Mouse (Mus musculus) hindbrain, postnatal 0 days (tissue): ENCODE results near the gene Ehhadh. TPM values are rescaled to one million over a fixed set of nuclear protein-coding genes. Genes with fewer than 3 reads are reported as not detected.
A peak's percentile ranks its signal among the peaks of the same experiment; 100 is the strongest.

ENCODE experiments used
- ATAC-seq: fragments of 200-750 bp; cut with Nextera tagmentation; 2 replicates; pipeline ENCODE4 v1.8.0; 2017; ENCODE audit warnings: mild to moderate bottlenecking, moderate TSS enrichment, moderate library complexity
- DNase-seq: peaks from one replicate; pipeline ENCODE4 v3.0.0-alpha.2; 2015; ENCODE audit warnings: low spot score
- H3K27ac ChIP-seq: fragments of 300-500 bp; sonication (generic); 2 replicates; pipeline ENCODE4 v1.5.1; 2014; ENCODE audit warnings: mild to moderate bottlenecking
- H3K27me3 ChIP-seq: fragments of 300-500 bp; sonication (generic); 2 replicates; pipeline ENCODE4 v1.6.1; 2014; ENCODE audit warnings: low read length, mixed read lengths; ENCODE audit not compliant: insufficient read depth
- H3K36me3 ChIP-seq: fragments of 300-500 bp; sonication (generic); 2 replicates; pipeline ENCODE4 v1.6.1; 2014; ENCODE audit warnings: low read length, mixed read lengths; ENCODE audit not compliant: insufficient read depth
- H3K4me1 ChIP-seq: fragments of 300-500 bp; sonication (generic); 2 replicates; pipeline ENCODE4 v1.6.1; 2014; ENCODE audit warnings: antibody characterized with exemption, low read length, mixed read lengths; ENCODE audit not compliant: insufficient read depth
- H3K4me2 ChIP-seq: fragments of 300-500 bp; sonication (generic); 2 replicates; pipeline ENCODE4 v1.6.1; 2014; ENCODE audit warnings: low read depth, mild to moderate bottlenecking, low read length, moderate library complexity, mixed read lengths
- H3K4me3 ChIP-seq: fragments of 300-500 bp; sonication (generic); 2 replicates; pipeline ENCODE4 v1.5.1; 2014; ENCODE audit warnings: low read length
- H3K9ac ChIP-seq: fragments of 300-500 bp; sonication (generic); replicated peaks from 2 replicates; pipeline ENCODE4 v1.6.1; 2014; ENCODE audit warnings: mild to moderate bottlenecking, low read length, moderate library complexity, mixed read lengths
- H3K9me3 ChIP-seq: fragments of 300-500 bp; sonication (generic); 2 replicates; pipeline ENCODE4 v1.6.1; 2016; ENCODE audit warnings: low read length, mixed read lengths
- CTCF ChIP-seq: IDR thresholded peaks from 2 replicates; pipeline ENCODE4 v1.5.1; 2016; ENCODE audit warnings: antibody characterized with exemption, control low read depth, low read depth
- WGBS: fragments of 180-500 bp; shearing (Covaris S2); extraction: QIAGEN DNeasy Blood & Tissue Kit; methylation state at CpG from one replicate; pipeline ENCODE4 v1.1.7; 2014; 5-methylcytosine and 5-hydroxymethylcytosine counted together
- polyA plus RNA-seq: library from polyadenylated mRNA; unstranded; fragments of >200 nt; fragmentation: Nextera tagmentation; extraction: Ambion mirVana; gene quantifications from 2 replicates; pipeline ENCODE4 v1.2.1, GENCODE M21; 2015
- total RNA-seq: library from RNA; depleted of rRNA; stranded (reverse); fragments of >200 nt; gene quantifications from 2 replicates; pipeline ENCODE4 v1.2.3, GENCODE M21; 2014; rRNA removed

Ehhadh gene
- total RNA-seq: 2.6 and 4.0 TPM in 2 replicates
- polyA plus RNA-seq: 2.2 and 2.3 TPM in 2 replicates

DNA sequence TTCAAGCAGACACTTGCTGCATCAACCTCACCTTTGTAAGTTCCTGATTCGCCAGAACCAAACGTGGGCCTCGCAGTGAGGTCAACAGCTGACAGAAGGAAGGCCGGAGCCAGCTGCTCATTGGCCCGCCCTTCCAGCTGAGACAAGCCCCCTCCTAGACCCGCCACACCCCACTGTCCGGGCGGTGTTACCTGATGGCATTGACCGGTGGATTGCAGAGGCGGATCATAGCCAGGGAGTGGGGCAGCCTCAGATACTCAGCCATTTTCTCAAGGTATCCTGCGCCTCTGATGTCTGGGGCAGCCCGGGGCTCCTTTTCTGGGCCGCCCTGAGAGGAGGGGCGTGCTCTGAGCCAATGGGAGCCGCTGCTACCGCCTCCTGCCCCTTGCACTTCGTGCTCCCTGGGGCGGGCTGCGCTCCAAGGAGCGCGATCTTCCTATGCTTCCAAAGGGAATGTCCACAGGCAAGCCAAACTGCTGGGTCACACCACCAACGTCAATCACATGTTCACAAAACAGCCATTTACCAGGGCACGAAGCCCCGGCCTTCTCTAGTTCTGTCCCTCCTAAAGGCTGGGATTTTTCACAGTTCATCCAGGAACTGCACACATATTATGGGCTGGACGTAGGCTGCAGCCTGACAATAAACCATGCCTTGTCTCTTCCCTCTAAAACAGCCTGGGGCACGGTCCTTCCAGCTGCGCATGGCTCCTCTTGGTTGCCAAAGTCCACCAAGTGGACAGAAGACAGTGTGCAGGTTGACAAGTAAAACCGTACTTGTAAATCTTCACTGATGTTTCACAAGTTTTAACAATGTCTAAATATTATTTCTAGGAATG, at the start of gene Ehhadh:
Gene Ehhadh (minus strand): TSS at position 292 of the 838 bp plus-strand sequence.
- Histone ChIP-seq H3K4me2 (peak within 1 kb of the TSS; percentile 67), H3K4me3 (peak within 1 kb of the TSS; percentile 38), H3K9me3 (no peaks in the 10 kb centered on the region), H3K9ac (peak within 1 kb of the TSS; percentile 29), H3K27me3 (no peaks in the 10 kb centered on the region), H3K4me1 (0 out of 2 replicates have a peak, but pooled peaks cover 6% of the 10 kb centered on the region), H3K27ac (peak within 1 kb of the TSS; percentile 54; the same call in 1 of the 2 replicates), H3K36me3 (no peaks in the 10 kb centered on the region)
- WGBS: 7% methylated on average over 27 of the region's 28 CpGs
- peak; percentile 59 for DNase-seq
- no peak for TF ChIP-seq CTCF
- peak; percentile 94 for ATAC-seq

DNA sequence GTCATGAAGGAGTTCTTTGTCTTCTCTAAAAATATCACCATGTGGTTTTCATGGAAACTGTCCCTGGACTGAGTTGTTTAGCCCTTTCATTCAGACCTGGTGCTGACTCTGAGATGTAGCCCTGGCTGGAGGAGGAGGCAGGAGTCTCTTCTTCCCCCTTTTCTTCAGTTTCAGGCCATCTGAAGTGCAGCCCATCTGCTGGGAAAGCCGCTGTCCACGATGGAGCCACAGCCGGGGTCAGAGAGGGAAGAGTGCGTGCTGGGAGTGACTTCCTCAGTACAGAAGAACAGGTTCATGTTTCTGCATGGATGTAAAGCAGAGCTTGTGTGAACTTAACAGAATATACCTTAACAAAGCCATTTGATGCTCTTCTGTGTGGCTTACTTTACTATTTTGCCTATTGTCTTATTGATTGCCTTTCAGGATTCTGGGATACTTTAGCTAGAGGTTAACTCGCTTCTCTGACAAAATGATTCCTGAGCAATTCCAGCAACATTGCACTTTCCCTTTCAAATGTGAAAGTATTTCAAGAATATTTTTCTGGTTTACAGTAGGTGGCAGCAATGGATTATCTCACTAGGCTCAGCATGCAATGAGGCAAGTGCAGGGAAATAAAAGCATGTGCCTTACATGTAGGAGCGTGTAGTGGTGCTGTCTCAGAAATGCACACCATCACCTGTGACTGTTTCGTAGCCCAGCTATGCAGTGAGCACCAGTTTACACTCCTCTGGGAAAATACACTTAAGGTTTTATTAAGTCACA, 48.9 kb upstream of the Ehhadh start:
- no peak overlapping the region for H3K27ac ChIP-seq
- no peaks in the 10 kb centered on the region; the same call in 1 of the 2 replicates for H3K4me1 ChIP-seq
- no peaks in the 10 kb centered on the region for H3K27me3 ChIP-seq
- H3K4me3 ChIP-seq: no peak overlapping the region
- no peak overlapping the region for H3K9ac ChIP-seq
- WGBS: 46% methylated on average over 7 of the region's 7 CpGs
- H3K4me2 ChIP-seq: no peak overlapping the region
- no peaks in the 10 kb centered on the region for H3K9me3 ChIP-seq
- ATAC-seq (peak; percentile 81), DNase-seq (peak; percentile 79)
- TF ChIP-seq CTCF: peak; percentile 82
- no peaks in the 10 kb centered on the region for H3K36me3 ChIP-seq

DNA sequence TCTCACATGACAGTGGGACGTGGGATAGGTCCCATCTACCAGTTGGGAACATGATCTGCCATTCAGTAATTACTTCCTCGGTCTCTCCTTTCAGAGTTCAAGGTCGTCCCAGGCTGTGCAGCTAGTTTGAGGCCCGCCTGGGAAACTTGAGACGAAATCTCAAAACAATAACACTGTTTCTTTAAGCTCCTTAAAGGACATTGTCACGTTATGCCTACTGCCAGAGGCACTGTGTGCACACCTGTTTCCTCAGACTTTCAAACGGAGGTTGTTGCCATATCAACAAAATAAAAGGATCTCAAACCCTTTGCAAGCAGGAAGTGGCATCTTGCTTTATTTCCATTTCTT, 48.0 kb upstream of the Ehhadh start:
- no peak overlapping the region for H3K27ac ChIP-seq
- no peak overlapping the region for H3K4me2 ChIP-seq
- ATAC-seq (no peak), DNase-seq (no peak)
- no peaks in the 10 kb centered on the region for H3K27me3 ChIP-seq
- H3K9me3 ChIP-seq: no peaks in the 10 kb centered on the region
- no peak for TF ChIP-seq CTCF
- no peak overlapping the region for H3K4me3 ChIP-seq
- no peaks in the 10 kb centered on the region; the same call in 1 of the 2 replicates for H3K4me1 ChIP-seq
- no peak overlapping the region for H3K9ac ChIP-seq
- H3K36me3 ChIP-seq: no peaks in the 10 kb centered on the region
- 65% methylated on average over 7 of the region's 7 CpGs for whole genome bisulfite sequencing

DNA sequence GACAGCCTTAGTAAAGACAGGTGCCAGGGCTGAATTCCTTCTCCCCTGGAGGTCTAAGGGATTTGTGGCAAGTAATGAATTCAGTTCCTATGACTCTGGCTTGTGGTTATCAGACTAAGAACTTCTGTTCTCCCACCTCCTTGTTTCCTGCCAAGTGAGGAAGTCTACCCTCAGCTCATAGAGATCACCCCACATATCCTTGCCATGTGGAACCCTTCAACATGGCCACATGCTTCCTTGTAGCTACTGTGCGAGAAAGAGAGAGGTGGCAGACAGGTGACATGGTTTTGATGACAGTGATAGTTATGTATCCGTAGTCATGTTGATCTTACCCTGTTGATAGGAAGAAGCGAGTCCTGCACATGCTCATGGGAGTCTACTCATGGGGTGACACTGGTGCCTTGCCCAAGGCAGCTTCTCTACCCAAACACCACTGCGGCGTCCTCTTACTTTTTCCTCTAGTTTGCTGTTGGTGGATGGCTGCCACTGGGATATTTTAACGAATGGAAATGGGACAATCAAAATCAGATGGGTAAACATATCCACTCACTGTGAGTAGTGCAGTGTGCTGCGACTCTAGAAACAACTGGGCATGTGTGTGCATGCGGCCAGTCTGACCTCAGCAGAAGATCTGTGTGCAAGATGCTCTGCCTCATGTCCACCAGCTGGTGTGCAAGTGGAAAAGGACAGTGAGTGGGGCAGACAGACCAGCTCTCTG, 47.4 kb upstream of the Ehhadh start:
- no peak overlapping the region for H3K27ac ChIP-seq
- H3K27me3 ChIP-seq: no peaks in the 10 kb centered on the region
- ATAC-seq (no peak), DNase-seq (no peak)
- no peak overlapping the region for H3K4me3 ChIP-seq
- 91% methylated on average over 8 of the region's 8 CpGs for WGBS
- no peaks in the 10 kb centered on the region; the same call in 1 of the 2 replicates for H3K4me1 ChIP-seq
- no peaks in the 10 kb centered on the region for H3K9me3 ChIP-seq
- H3K36me3 ChIP-seq: no peaks in the 10 kb centered on the region
- no peak overlapping the region for H3K4me2 ChIP-seq
- no peak for TF ChIP-seq CTCF
- H3K9ac ChIP-seq: no peak overlapping the region

DNA sequence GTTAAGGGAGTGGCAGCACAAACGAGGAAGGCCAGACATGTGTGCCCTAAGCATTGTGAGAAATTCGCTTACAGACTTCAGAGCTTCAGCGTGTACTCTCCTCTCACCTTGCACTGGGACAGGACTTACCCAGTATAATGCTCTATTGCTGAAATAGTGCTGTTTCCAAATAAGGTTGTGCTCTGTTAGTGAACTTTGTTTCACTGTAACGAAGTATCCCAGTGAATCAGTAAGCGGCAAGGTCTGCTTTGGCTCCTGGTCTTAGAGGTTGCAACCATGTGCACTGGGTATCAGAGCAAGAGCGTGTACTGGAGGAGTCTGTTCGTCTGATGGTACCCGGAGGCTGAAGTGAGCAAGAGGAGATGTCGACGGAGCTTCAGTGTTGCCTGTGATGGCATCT, 46.4 kb upstream of the Ehhadh start:
- TF ChIP-seq CTCF: no peak
- ATAC-seq (no peak), DNase-seq (no peak)
- Histone ChIP-seq H3K9me3 (no peaks in the 10 kb centered on the region), H3K4me3 (no peak overlapping the region), H3K36me3 (no peaks in the 10 kb centered on the region), H3K9ac (no peak overlapping the region), H3K27me3 (no peaks in the 10 kb centered on the region), H3K4me2 (no peak overlapping the region), H3K27ac (no peak overlapping the region), H3K4me1 (no peaks in the 10 kb centered on the region; the same call in 1 of the 2 replicates)
- 62% methylated on average over 10 of the region's 10 CpGs for WGBS

DNA sequence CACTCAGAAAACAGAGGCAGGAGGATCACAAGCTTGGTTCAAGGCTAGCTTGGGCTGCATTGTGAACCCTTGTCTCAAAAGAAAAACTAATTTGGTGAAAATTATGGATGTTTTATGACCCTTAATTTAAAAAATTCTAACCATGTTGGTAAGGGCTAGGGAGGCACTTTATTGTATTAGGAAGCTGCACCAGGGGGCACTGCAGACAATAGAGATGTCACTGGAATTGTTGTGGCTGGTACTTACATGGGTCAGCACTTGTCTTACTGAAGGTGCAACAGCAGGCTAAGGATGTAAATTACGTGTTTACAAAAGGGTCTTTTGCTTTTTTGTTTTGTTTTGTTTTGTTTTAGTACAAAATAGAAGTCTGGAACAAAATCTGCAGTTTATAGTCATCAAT, 45.9 kb upstream of the Ehhadh start:
- DNase-seq: no peak
- Histone ChIP-seq H3K4me1 (no peaks in the 10 kb centered on the region; the same call in 1 of the 2 replicates), H3K9ac (no peak overlapping the region), H3K4me2 (no peak overlapping the region), H3K27ac (no peak overlapping the region), H3K36me3 (no peaks in the 10 kb centered on the region), H3K27me3 (no peaks in the 10 kb centered on the region), H3K9me3 (no peaks in the 10 kb centered on the region), H3K4me3 (no peak overlapping the region)
- no peak; the same call in 1 of the 2 replicates for TF ChIP-seq CTCF
- ATAC-seq: no peak
- WGBS: 68% methylated on average over 1 of the region's 1 CpGs
